Mouse (Mus musculus): ENCODE results near the gene Irgq. TPM values are rescaled to one million over a fixed set of nuclear protein-coding genes. Genes with fewer than 3 reads are reported as not detected.

The Irgq gene
- polyA plus RNA-seq, 1 experiment from 2014 or later, result 10.8 TPM

GRCm38 (mm10) chr7:24547534-24548036 lies 17.1 kb downstream of the Irgq start:
- ATAC-seq (ENCODE audit: insufficient number of reproducible peaks, insufficient read depth, low FRiP score, low TSS enrichment, low read depth), result no peak
- Histone ChIP-seq H3K9me3 (0 out of 2 replicates have a peak, but pooled peaks cover 7% of the 10 kb centered on the region), H3K27me3 (no peaks in the 10 kb centered on the region), H3K4me3 (replicated peaks) (peak overlapping the region; percentile 76), H3K4me1 (replicated peaks) (peaks cover 18% of the 10 kb centered on the region), H3K36me3 (peaks cover 44% of the 10 kb centered on the region), H3K9ac (replicated peaks) (peak overlapping the region; percentile 83), H3K4me2 (peak overlapping the region; percentile 78), H3K27ac (peak overlapping the region; percentile 80; the same call in 1 of the 2 replicates)
- 35% methylated on average over 13 of the region's 13 CpGs for WGBS

GRCm38 (mm10) chr7:24551985-24552759 lies 21.7 kb downstream of the Irgq start:
- no peaks in the 10 kb centered on the region for H3K27me3 ChIP-seq
- no peak overlapping the region for H3K4me3 ChIP-seq (replicated peaks)
- peaks cover 10% of the 10 kb centered on the region for H3K4me1 ChIP-seq (replicated peaks)
- no peak overlapping the region for H3K9ac ChIP-seq (replicated peaks)
- no peak overlapping the region for H3K27ac ChIP-seq
- no peak overlapping the region for H3K4me2 ChIP-seq
- 88% methylated on average over 12 of the region's 12 CpGs for WGBS
- ATAC-seq (ENCODE audit: insufficient number of reproducible peaks, insufficient read depth, low FRiP score, low TSS enrichment, low read depth), result no peak
- H3K9me3 ChIP-seq, result no peaks in the 10 kb centered on the region
- H3K36me3 ChIP-seq, result peaks cover 84% of the 10 kb centered on the region

GRCm38 (mm10) chr7:24555786-24556185 lies 25.3 kb downstream of the Irgq start:
- ATAC-seq (ENCODE audit: insufficient number of reproducible peaks, insufficient read depth, low FRiP score, low TSS enrichment, low read depth), result no peak
- WGBS, result 91% methylated on average over 10 of the region's 10 CpGs
- Histone ChIP-seq H3K27ac (no peak overlapping the region), H3K27me3 (no peaks in the 10 kb centered on the region), H3K4me2 (no peak overlapping the region), H3K36me3 (peaks cover 81% of the 10 kb centered on the region), H3K9ac (replicated peaks) (no peak overlapping the region), H3K4me3 (replicated peaks) (no peak overlapping the region), H3K4me1 (replicated peaks) (no peaks in the 10 kb centered on the region), H3K9me3 (no peaks in the 10 kb centered on the region)

GRCm38 (mm10) chr7:24561450-24561849 lies 31.0 kb downstream of the Irgq start:
- Histone ChIP-seq H3K4me3 (replicated peaks) (no peak overlapping the region), H3K27ac (no peak overlapping the region), H3K36me3 (peaks cover 83% of the 10 kb centered on the region), H3K9ac (replicated peaks) (no peak overlapping the region), H3K4me1 (replicated peaks) (no peaks in the 10 kb centered on the region), H3K27me3 (no peaks in the 10 kb centered on the region), H3K9me3 (no peaks in the 10 kb centered on the region), H3K4me2 (no peak overlapping the region)
- 95% methylated on average over 4 of the region's 4 CpGs for WGBS
- ATAC-seq (ENCODE audit: insufficient number of reproducible peaks, insufficient read depth, low FRiP score, low TSS enrichment, low read depth), result no peak

- Histone ChIP-seq H3K9ac (replicated peaks) (no peak overlapping the region), H3K4me1 (replicated peaks) (no peaks in the 10 kb centered on the region), H3K4me2 (no peak overlapping the region), H3K27me3 (no peaks in the 10 kb centered on the region), H3K9me3 (no peaks in the 10 kb centered on the region), H3K36me3 (peaks cover 97% of the 10 kb centered on the region), H3K27ac (no peak overlapping the region), H3K4me3 (replicated peaks) (no peak overlapping the region)
- ATAC-seq (ENCODE audit: insufficient number of reproducible peaks, insufficient read depth, low FRiP score, low TSS enrichment, low read depth), result no peak
- 89% methylated on average over 8 of the region's 8 CpGs for WGBS
These were observed 32.8 kb downstream of the Irgq start for GRCm38 (mm10) chr7:24563191-24563836.

- H3K27me3 ChIP-seq, result no peaks in the 10 kb centered on the region
- no peak for ATAC-seq (ENCODE audit: insufficient number of reproducible peaks, insufficient read depth, low FRiP score, low TSS enrichment, low read depth)
- no peak overlapping the region for H3K9ac ChIP-seq (replicated peaks)
- no peaks in the 10 kb centered on the region for H3K9me3 ChIP-seq
- peaks cover 97% of the 10 kb centered on the region for H3K36me3 ChIP-seq
- H3K4me1 ChIP-seq (replicated peaks), result no peaks in the 10 kb centered on the region
- WGBS, result 90% methylated on average over 4 of the region's 4 CpGs
- H3K4me3 ChIP-seq (replicated peaks), result no peak overlapping the region
- no peak overlapping the region for H3K27ac ChIP-seq
- H3K4me2 ChIP-seq, result no peak overlapping the region
These were observed 33.3 kb downstream of the Irgq start for GRCm38 (mm10) chr7:24563837-24564206.

GRCm38 (mm10) chr7:24564607-24565265 lies 34.2 kb downstream of the Irgq start:
- Histone ChIP-seq H3K27me3 (no peaks in the 10 kb centered on the region), H3K27ac (no peak overlapping the region), H3K4me1 (replicated peaks) (no peaks in the 10 kb centered on the region), H3K9ac (replicated peaks) (no peak overlapping the region), H3K9me3 (no peaks in the 10 kb centered on the region), H3K4me3 (replicated peaks) (no peak overlapping the region), H3K36me3 (peaks cover 97% of the 10 kb centered on the region), H3K4me2 (no peak overlapping the region)
- WGBS, result 64% methylated on average over 6 of the region's 6 CpGs
- ATAC-seq (ENCODE audit: insufficient number of reproducible peaks, insufficient read depth, low FRiP score, low TSS enrichment, low read depth), result no peak

- H3K36me3 ChIP-seq, result peaks cover 97% of the 10 kb centered on the region
- WGBS, result 95% methylated on average over 11 of the region's 11 CpGs
- no peaks in the 10 kb centered on the region for H3K9me3 ChIP-seq
- no peak overlapping the region for H3K4me2 ChIP-seq
- H3K4me3 ChIP-seq (replicated peaks), result no peak overlapping the region
- H3K4me1 ChIP-seq (replicated peaks), result no peaks in the 10 kb centered on the region
- H3K9ac ChIP-seq (replicated peaks), result no peak overlapping the region
- no peak overlapping the region for H3K27ac ChIP-seq
- no peaks in the 10 kb centered on the region for H3K27me3 ChIP-seq
- ATAC-seq (ENCODE audit: insufficient number of reproducible peaks, insufficient read depth, low FRiP score, low TSS enrichment, low read depth), result no peak
These were observed 35.1 kb downstream of the Irgq start for GRCm38 (mm10) chr7:24565627-24566026.

GRCm38 (mm10) chr7:24566206-24566605 lies 35.7 kb downstream of the Irgq start:
- Histone ChIP-seq H3K4me3 (replicated peaks) (no peak overlapping the region), H3K9me3 (no peaks in the 10 kb centered on the region), H3K9ac (replicated peaks) (no peak overlapping the region), H3K27me3 (no peaks in the 10 kb centered on the region), H3K36me3 (peaks cover 97% of the 10 kb centered on the region), H3K4me1 (replicated peaks) (no peaks in the 10 kb centered on the region), H3K27ac (no peak overlapping the region), H3K4me2 (no peak overlapping the region)
- no peak for ATAC-seq (ENCODE audit: insufficient number of reproducible peaks, insufficient read depth, low FRiP score, low TSS enrichment, low read depth)
- 94% methylated on average over 9 of the region's 9 CpGs for WGBS

- no peak overlapping the region for H3K4me2 ChIP-seq
- WGBS, result 93% methylated on average over 4 of the region's 4 CpGs
These were observed 38.0 kb downstream of the Irgq start for GRCm38 (mm10) chr7:24568512-24568911.

GRCm38 (mm10) chr7:24571071-24571470 lies 40.6 kb downstream of the Irgq start:
- no peaks in the 10 kb centered on the region for H3K27me3 ChIP-seq
- WGBS, result 75% methylated on average over 4 of the region's 4 CpGs
- no peak overlapping the region for H3K4me2 ChIP-seq
- peaks cover 80% of the 10 kb centered on the region for H3K36me3 ChIP-seq
- H3K27ac ChIP-seq, result no peak overlapping the region
- no peaks in the 10 kb centered on the region for H3K4me1 ChIP-seq (replicated peaks)
- no peaks in the 10 kb centered on the region for H3K9me3 ChIP-seq
- H3K9ac ChIP-seq (replicated peaks), result no peak overlapping the region
- no peak for ATAC-seq (ENCODE audit: insufficient number of reproducible peaks, insufficient read depth, low FRiP score, low TSS enrichment, low read depth)
- H3K4me3 ChIP-seq (replicated peaks), result no peak overlapping the region

More at GRCm38 (mm10) chr7:24568512-24568911, 38.0 kb downstream of the Irgq start:
- Histone ChIP-seq H3K27me3 (no peaks in the 10 kb centered on the region), H3K9me3 (no peaks in the 10 kb centered on the region), H3K9ac (replicated peaks) (no peak overlapping the region), H3K36me3 (peaks cover 97% of the 10 kb centered on the region), H3K4me3 (replicated peaks) (no peak overlapping the region), H3K27ac (no peak overlapping the region), H3K4me1 (replicated peaks) (no peaks in the 10 kb centered on the region)
- no peak for ATAC-seq (ENCODE audit: insufficient number of reproducible peaks, insufficient read depth, low FRiP score, low TSS enrichment, low read depth)
